Mouse (Mus musculus): ENCODE measurements around the gene Dram1.

The Dram1 gene

DNA sequence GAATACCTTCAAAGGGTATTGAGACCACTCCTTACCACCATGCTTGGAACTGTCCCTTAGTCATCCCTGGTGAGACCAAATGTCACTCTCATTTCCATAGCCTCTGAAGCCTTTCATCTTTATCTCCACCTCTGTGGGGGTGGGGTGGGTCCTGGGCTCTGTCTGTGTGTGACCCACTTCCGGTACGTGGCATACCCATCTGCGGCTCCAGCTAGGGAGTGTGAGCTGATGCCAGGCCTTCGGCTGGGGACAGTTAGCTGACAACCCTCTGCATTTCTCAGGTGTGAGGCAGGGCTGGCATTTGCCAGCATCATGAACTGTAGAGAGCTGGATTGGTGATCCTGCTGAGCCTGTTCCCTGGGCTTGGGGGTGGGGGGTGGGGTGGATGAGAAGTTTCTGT, 10.7 kb upstream of the Dram1 start:
- in situ Hi-C loops (cut with MboI, MseI): loop anchor here (5.0 kb wide), 1 partner anchor 343 kb away; the partner anchor contains the start of gene Arl1

GRCm38 (mm10) chr10:88386251-88386650, 7.4 kb upstream of the Dram1 start:
- in situ Hi-C loops (cut with MboI, MseI): loop anchor here (5.0 kb wide), 1 partner anchor 346 kb away; the partner anchor contains the start of gene Arl1

GRCm38 (mm10) chr10:88385758-88386157, 6.9 kb upstream of the Dram1 start:
- in situ Hi-C loops (cut with MboI, MseI): loop anchor here (5.0 kb wide), 1 partner anchor 347 kb away; the partner anchor contains the start of gene Arl1

DNA sequence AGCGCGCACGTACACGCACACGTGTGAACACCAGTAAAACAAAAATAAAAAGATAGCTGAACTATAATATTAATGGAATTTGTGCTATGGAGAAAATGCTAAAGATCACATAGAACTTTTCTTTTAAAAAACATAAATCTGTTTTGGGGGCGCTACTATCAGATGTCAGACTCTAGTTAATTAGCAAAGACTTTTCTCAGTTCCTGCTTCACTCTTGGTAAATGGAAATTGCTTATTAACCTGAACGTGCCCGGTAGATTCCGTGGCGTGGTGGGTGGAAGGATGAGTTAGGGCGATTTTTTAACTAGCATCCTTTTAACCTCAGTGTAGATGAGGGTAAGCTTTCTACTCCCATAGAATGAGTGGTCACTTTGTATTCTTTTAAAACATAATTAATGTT, 6.4 kb upstream of the Dram1 start:
- in situ Hi-C loops (cut with MboI, MseI): loop anchor here (5.0 kb wide), 1 partner anchor 347 kb away; the partner anchor contains the start of gene Arl1

DNA sequence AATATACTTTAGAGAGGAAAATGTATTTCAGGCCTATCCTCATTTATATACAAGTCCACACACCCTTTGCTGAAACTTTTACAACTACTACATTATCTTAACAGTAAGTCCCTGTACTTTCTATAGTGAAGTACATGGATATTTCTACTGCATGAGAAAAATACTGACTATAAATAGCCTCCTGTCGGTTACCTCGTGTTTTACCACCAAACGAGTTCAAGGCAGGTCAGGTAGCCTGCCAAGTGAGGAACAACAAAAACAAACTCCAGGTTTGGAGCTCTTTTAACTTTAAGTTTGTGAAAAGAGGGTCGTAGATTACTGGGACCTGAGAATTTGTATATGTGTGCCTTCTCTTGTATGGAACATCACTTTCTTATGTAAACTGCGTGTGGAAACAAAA, 5.2 kb upstream of the Dram1 start:
- in situ Hi-C loops (cut with MboI, MseI): no loop called here

DNA sequence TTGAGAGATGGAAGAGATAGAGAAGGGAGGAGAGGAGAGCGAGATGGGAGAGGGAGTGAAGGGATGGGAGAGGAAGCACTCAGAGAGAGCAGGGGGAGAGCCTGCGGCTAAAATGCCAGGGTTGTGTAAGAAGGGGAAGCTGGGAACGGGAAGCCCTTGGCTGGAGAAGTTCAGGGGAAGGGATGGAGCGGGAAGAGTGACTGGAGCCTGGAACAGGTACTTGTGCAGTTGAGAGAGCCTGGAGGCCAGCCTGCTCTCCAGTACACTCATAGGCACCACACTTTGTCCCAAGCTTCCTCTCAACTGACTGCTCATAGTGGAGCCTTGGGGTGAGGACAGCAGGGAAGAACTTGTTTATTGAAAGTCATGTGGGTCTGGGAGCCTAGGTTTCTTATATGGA, 4.6 kb upstream of the Dram1 start:
- in situ Hi-C loops (cut with MboI, MseI): no loop called here

DNA sequence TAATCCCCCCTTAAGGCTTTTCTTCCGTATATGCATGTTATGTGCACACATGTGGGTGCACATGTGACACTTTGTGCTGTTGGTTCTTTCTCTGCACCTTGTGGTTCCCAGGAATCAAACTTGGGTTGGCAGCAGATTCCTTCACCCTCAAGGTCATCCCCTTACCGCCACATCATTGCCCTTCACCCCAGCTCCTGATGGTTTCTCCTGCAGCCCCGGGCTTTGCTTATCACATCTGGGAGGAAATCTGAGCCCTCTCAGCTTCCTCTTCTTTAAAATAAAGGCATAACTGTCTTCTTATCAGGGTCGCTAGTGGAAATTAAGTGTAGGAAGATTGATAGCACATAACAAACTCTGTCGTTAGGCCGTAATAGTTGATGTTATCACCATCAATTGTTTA, 3.1 kb upstream of the Dram1 start:
- in situ Hi-C loops (cut with MboI, MseI): no loop called here

- in situ Hi-C loops (cut with MboI, MseI): no loop called here
These were observed 2.4 kb upstream of the Dram1 start for GRCm38 (mm10) chr10:88381286-88381685.

DNA sequence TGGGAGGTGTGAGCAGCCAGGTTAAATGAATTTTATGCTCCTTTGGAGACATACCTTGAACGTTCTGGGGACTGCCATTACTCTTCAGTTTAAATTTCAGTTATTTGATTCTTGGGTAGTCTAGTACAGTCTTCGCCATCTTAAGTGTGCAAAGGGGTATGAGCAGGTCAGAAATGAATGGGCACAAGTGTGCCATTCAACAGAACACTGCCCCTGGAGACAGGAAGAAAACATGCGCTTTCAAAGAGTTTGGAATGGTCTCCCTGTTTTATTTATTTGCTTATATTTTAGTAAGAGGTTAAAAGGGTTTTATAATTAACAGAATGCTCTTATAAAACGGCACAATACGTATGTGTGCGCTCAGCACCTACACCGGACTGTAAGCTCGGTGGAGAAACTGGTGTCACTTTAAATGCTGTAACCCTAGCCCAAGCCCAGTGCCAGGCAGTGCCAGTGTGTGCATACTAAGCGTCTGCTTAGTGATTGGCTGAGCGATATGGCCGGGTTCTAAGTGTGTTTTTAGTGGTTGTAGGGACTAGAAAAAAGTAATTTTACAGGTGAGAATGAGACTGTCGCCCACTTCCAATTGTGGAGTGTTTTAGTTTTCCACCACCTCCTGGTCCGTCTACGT, 1.7 kb upstream of the Dram1 start:
- in situ Hi-C loops (cut with MboI, MseI): no loop called here

GRCm38 (mm10) chr10:88380002-88380401, 1.1 kb upstream of the Dram1 start:
- in situ Hi-C loops (cut with MboI, MseI): no loop called here

- in situ Hi-C loops (cut with MboI, MseI): loop anchor here (5.0 to 10.0 kb wide), 2 partner anchors 50 to 127 kb away; partner anchors contain the start of gene Chpt1
These were observed 1.2 kb downstream of the Dram1 start for GRCm38 (mm10) chr10:88377666-88378065.

DNA sequence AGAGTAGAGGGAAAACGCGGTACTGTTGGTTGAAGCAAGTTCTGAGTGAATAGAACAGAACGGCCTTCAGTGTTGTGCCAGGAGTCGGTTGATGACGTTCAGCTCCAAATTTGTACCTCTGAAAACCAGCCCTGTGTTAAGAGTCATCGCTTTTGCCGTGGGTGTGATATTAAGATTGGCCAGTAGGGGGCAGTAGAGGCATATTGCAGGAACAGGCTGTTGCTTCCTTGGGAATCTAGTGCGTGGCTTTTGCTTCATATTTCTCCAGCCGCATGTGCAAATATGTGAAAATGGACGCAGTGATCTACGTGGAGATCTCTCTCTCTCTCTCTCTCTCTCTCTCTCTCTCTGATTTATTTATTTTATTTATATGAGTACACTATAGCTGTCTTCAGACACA, 2.1 kb downstream of the Dram1 start:
- in situ Hi-C loops (cut with MboI, MseI): loop anchor here (5.0 to 10.0 kb wide), 2 partner anchors 51 to 128 kb away; partner anchors contain the start of gene Chpt1

DNA sequence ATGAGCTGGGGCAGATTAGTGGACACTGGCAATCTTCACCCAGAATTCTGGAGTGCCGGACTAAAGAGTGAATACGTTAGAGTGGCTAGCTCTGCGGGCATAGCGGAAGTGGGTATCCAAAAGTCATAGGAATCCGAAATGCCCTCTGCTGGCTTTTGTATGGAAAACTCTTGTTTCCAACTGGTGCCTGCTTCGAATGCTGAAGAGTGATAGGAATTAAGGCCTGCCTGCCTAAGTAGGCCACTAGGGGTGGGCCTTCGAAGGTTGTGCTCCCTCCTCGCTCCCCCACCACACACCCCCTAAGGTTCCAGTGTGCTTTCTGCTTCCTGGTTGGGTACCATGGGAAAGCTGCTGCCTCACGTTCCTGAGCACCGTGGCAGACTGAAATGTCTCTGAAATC, 3.9 kb downstream of the Dram1 start:
- in situ Hi-C loops (cut with MboI, MseI): loop anchor here (5.0 to 10.0 kb wide), 2 partner anchors 52 to 130 kb away; partner anchors contain the start of gene Chpt1

- in situ Hi-C loops (cut with MboI, MseI): loop anchor here (10.0 kb wide), 1 partner anchor 132 kb away; the partner anchor contains the start of gene Chpt1
These were observed 5.9 kb downstream of the Dram1 start for GRCm38 (mm10) chr10:88372945-88373344.

- in situ Hi-C loops (cut with MboI, MseI): loop anchor here (10.0 kb wide), 1 partner anchor 132 kb away; the partner anchor contains the start of gene Chpt1
These were observed 6.4 kb downstream of the Dram1 start for GRCm38 (mm10) chr10:88372436-88372835.

- in situ Hi-C loops (cut with MboI, MseI): loop anchor here (10.0 kb wide), 1 partner anchor 133 kb away; the partner anchor contains the start of gene Chpt1
These were observed 7.1 kb downstream of the Dram1 start for GRCm38 (mm10) chr10:88371793-88372192.

- in situ Hi-C loops (cut with MboI, MseI): no loop called here
These were observed 9.6 kb downstream of the Dram1 start for GRCm38 (mm10) chr10:88369233-88369632.

DNA sequence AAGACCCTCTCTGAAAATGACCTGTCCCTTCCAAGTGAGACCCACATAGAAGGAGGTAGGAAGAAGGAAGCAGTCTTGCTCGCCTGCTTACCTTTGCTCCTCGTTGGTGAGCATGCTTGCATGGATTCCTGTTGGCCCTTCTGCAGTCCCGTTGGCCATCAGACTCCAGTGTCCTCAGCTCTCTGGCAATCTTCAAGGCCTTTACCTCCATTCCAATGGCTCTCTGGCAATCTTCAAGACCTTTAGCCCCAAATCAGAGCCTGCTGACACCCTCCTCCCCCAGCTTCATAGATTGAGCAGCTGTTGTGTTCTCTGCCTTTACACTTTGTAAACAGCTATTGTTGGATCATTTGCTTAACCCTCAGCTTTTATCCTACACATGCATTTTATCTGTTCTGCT, 14.7 kb downstream of the Dram1 start:
- in situ Hi-C loops (cut with MboI, MseI): no loop called here

GRCm38 (mm10) chr10:88362218-88362617, 16.7 kb downstream of the Dram1 start:
- in situ Hi-C loops (cut with MboI, MseI): no loop called here

DNA sequence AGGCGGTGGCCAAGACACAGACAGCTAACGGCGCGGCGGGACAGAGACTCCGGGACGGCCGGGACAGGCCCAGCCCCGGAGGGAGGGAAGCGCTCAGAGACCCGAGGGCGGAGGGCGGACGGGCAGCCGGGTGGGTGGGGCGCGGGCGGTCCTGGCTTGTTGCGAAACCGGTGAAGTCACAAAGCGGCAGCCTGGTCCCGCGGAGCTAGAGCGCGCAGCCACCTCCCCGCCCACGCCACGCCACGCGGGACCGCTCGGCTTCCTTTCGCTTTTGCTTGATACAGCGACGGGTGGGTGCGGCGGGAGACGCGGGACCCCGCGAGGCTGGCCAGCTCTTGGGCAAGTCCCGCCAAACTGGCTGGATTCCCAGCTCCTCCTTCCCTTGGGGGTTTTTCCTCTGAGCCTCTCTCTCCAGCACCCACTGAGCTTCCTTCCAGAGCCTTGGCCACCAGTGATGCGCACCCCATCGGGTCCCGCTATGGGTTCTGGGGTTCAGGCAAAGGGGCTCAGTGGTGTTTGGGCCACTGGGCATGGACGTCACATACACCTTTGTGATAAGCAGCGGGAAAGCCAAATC, 21.8 kb downstream of the Dram1 start:
- in situ Hi-C loops (cut with MboI, MseI): no loop called here

GRCm38 (mm10) chr10:88356114-88356982, 22.5 kb downstream of the Dram1 start:
- in situ Hi-C loops (cut with MboI, MseI): no loop called here

DNA sequence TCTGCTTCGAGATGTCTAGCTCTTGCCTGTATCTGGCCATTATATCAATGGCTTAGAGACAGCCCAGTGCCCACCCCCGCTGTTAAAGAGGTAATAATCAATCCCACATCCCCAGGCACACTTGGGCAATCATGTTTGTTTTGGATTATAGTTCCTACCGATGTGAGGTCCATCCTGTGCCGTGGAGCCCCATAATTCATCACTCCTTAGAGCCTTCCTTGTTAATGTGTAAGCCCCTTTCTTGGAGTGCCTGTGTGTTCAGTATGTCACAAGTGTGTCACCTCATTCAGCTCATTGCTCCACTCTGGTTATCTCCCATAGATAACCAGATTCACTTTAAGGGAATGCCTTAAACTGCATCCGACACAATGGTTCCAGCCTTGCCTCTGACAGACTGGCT, 24.3 kb downstream of the Dram1 start:
- in situ Hi-C loops (cut with MboI, MseI): no loop called here
